ENCODE assay signal across 8 mouse cellular contexts in genomic region chr5:120231435-120232147, GRCm38 (mm10).
A peak's percentile ranks its signal among the peaks of the same experiment; 100 is the strongest.
DNase-seq lines count a peak whose midpoint lies in the region; ATAC-seq lines count a peak whose summit lies in the region.

No protein-coding gene starts in this region.

- 3% methylated on average over 25 of the region's 25 CpGs for WGBS in kidney, embryonic 15.5 days
- 4% methylated on average over 24 of the region's 25 CpGs for WGBS in forebrain, embryonic 16.5 days
- 7% methylated on average over 25 of the region's 25 CpGs for WGBS in midbrain, embryonic 11.5 days

- H3K9ac ChIP-seq in kidney, embryonic 15.5 days = no peak overlapping the region
- H3K9ac ChIP-seq in forebrain, embryonic 16.5 days (replicated peaks; ENCODE audit: low read depth, low read length) = peak overlapping the region; percentile 63
- peak overlapping the region; percentile 49 for H3K9ac ChIP-seq in midbrain, embryonic 11.5 days (ENCODE audit: low read length)

- peaks cover 17% of the 10 kb centered on the region for H3K4me1 ChIP-seq in kidney, embryonic 15.5 days
- peaks cover 38% of the 10 kb centered on the region for H3K4me1 ChIP-seq in forebrain, embryonic 16.5 days (replicated peaks; ENCODE audit: control insufficient read depth, insufficient read depth, low read length)
- H3K4me1 ChIP-seq in midbrain, embryonic 11.5 days (ENCODE audit: control insufficient read depth, insufficient read depth, low read length) = peaks cover 15% of the 10 kb centered on the region

- H3K4me3 ChIP-seq in kidney, embryonic 15.5 days (replicated peaks) = no peak overlapping the region
- H3K4me3 ChIP-seq in forebrain, embryonic 16.5 days (replicated peaks; ENCODE audit: low read length) = 0 out of 2 replicates have a peak overlapping the region, but pooled peaks have one; percentile 16
- no peak overlapping the region for H3K4me3 ChIP-seq in midbrain, embryonic 11.5 days (ENCODE audit: low read depth, low read length)

- no peaks in the 10 kb centered on the region for H3K9me3 ChIP-seq in kidney, embryonic 15.5 days (replicated peaks)
- H3K9me3 ChIP-seq in forebrain, embryonic 16.5 days (ENCODE audit: control insufficient read depth, low read length) = no peaks in the 10 kb centered on the region
- H3K9me3 ChIP-seq in midbrain, embryonic 11.5 days (ENCODE audit: control insufficient read depth, low read length) = no peaks in the 10 kb centered on the region

- H3K27me3 ChIP-seq in kidney, embryonic 15.5 days = peaks cover 50% of the 10 kb centered on the region
- H3K27me3 ChIP-seq in forebrain, embryonic 16.5 days (replicated peaks; ENCODE audit: control insufficient read depth, insufficient read depth, low read length) = no peaks in the 10 kb centered on the region
- H3K27me3 ChIP-seq in midbrain, embryonic 11.5 days (ENCODE audit: control insufficient read depth, insufficient read depth, low read length) = peaks cover 62% of the 10 kb centered on the region

- ATAC-seq in kidney, embryonic 15.5 days (replicated peaks; ENCODE audit: low FRiP score) = no peak
- ATAC-seq in forebrain, embryonic 16.5 days = peak; percentile 67
- ATAC-seq in midbrain, embryonic 11.5 days (ENCODE audit: low FRiP score) = peak; percentile 76

- no peak overlapping the region for H3K27ac ChIP-seq in kidney, embryonic 15.5 days
- H3K27ac ChIP-seq in forebrain, embryonic 16.5 days (ENCODE audit: low read length) = peak overlapping the region; percentile 95
- H3K27ac ChIP-seq in midbrain, embryonic 11.5 days (ENCODE audit: low read depth, low read length) = peak overlapping the region; percentile 51

- no peak for DNase-seq in kidney, postnatal 36 days
- DNase-seq in embryo, embryonic 10.5 days (ENCODE audit: low spot score) = peak; percentile 90
- peak; percentile 95 for DNase-seq in midbrain, embryonic 11.5 days (ENCODE audit: low spot score, missing footprints)
- DNase-seq in urinary bladder, adult 2 months (ENCODE audit: low spot score) = no peak
- no peak for DNase-seq in gastrocnemius, postnatal 25 days
- no peak for DNase-seq in cerebellum, adult 9-11 months

- H3K4me2 ChIP-seq in kidney, embryonic 15.5 days = peak overlapping the region; percentile 47
- peak overlapping the region; percentile 50 for H3K4me2 ChIP-seq in forebrain, embryonic 16.5 days (ENCODE audit: low read length)
- peak overlapping the region; percentile 44 for H3K4me2 ChIP-seq in midbrain, embryonic 11.5 days

- H3K36me3 ChIP-seq in kidney, embryonic 15.5 days = no peaks in the 10 kb centered on the region
- no peaks in the 10 kb centered on the region for H3K36me3 ChIP-seq in forebrain, embryonic 16.5 days (ENCODE audit: control insufficient read depth, insufficient read depth)
- no peaks in the 10 kb centered on the region for H3K36me3 ChIP-seq in midbrain, embryonic 11.5 days (ENCODE audit: control insufficient read depth, insufficient read depth, low read length)

Comparison
In these comparisons a context has a peak if more than half of its experiments do, and no peak if none do; other contexts are left out.
1. DNase-seq: peak in embryo, embryonic 10.5 days (single experiment) and midbrain, embryonic 11.5 days (single experiment); none in kidney, postnatal 36 days (0 of 2), urinary bladder, adult 2 months (single experiment), gastrocnemius, postnatal 25 days (single experiment) and cerebellum, adult 9-11 months (single experiment).
2. Peak in every context shown above with its lines, with median percentiles within 50 percentile points of each other: H3K4me2 ChIP-seq.